Mouse (Mus musculus): ENCODE measurements around the gene Psma3. TPM values are rescaled to one million over a fixed set of nuclear protein-coding genes. Genes with fewer than 3 reads are reported as not detected.

Psma3 gene
- polyA plus RNA-seq, 1 experiment, result 421 TPM

DNA sequence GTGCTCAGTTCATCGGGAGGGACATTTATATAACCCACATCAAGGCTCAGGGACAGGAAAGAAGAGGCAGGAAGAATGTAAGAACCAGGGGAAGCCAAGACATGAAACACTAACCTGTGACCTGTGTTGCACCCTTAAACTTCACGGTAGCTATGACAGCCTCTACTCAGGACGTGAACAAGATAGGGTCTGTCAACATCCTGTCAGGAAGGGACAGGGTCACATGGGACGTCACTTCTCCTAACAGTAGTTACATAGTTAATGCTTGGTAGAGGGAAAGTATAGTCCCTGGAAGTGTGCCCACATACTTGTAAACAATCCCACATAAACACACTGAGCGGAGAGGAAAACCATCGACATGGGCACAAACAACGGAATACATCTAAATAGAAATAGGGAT is 32.5 kb downstream of the Psma3 start:
- H3K9me3 ChIP-seq (replicated peaks; ENCODE audit: control insufficient read depth, insufficient read depth, low read length, poor library complexity, severe bottlenecking), result no peaks in the 10 kb centered on the region
- no peak overlapping the region for H3K27ac ChIP-seq (ENCODE audit: insufficient read depth, low read length)
- peaks cover 55% of the 10 kb centered on the region for H3K36me3 ChIP-seq (ENCODE audit: control insufficient read depth, insufficient read depth, low read length, poor library complexity, severe bottlenecking)
- H3K27me3 ChIP-seq (ENCODE audit: control insufficient read depth, insufficient read depth, low read length, poor library complexity, severe bottlenecking), result no peaks in the 10 kb centered on the region
- TF ChIP-seq EP300 (IDR thresholded peaks at IDR 0.05; ENCODE audit: insufficient read depth, low read depth, low read length) (no peak), POLR2A (IDR thresholded peaks at IDR 0.05; ENCODE audit: insufficient read depth, low read length) (no peak), CTCF (IDR thresholded peaks at IDR 0.05; ENCODE audit: low read depth, low read length) (no peak)
- H3K4me3 ChIP-seq (ENCODE audit: low read depth, low read length), result no peak overlapping the region
- peaks cover 2% of the 10 kb centered on the region for H3K4me1 ChIP-seq (ENCODE audit: control insufficient read depth, insufficient read depth, low read length)
- no peak overlapping the region for H3K9ac ChIP-seq (ENCODE audit: low read depth, poor library complexity, severe bottlenecking)

GRCm38 (mm10) chr12:71009769-71010168 is 35.3 kb downstream of the Psma3 start:
- TF ChIP-seq POLR2A (IDR thresholded peaks at IDR 0.05; ENCODE audit: insufficient read depth, low read length) (no peak), CTCF (IDR thresholded peaks at IDR 0.05; ENCODE audit: low read depth, low read length) (no peak), EP300 (IDR thresholded peaks at IDR 0.05; ENCODE audit: insufficient read depth, low read depth, low read length) (no peak)
- H3K4me1 ChIP-seq (ENCODE audit: control insufficient read depth, insufficient read depth, low read length), result no peaks in the 10 kb centered on the region
- H3K27ac ChIP-seq (ENCODE audit: insufficient read depth, low read length), result no peak overlapping the region
- H3K27me3 ChIP-seq (ENCODE audit: control insufficient read depth, insufficient read depth, low read length, poor library complexity, severe bottlenecking), result no peaks in the 10 kb centered on the region
- no peak overlapping the region for H3K9ac ChIP-seq (ENCODE audit: low read depth, poor library complexity, severe bottlenecking)
- H3K4me3 ChIP-seq (ENCODE audit: low read depth, low read length), result no peak overlapping the region
- H3K36me3 ChIP-seq (ENCODE audit: control insufficient read depth, insufficient read depth, low read length, poor library complexity, severe bottlenecking), result peaks cover 58% of the 10 kb centered on the region
- H3K9me3 ChIP-seq (replicated peaks; ENCODE audit: control insufficient read depth, insufficient read depth, low read length, poor library complexity, severe bottlenecking), result no peaks in the 10 kb centered on the region

DNA sequence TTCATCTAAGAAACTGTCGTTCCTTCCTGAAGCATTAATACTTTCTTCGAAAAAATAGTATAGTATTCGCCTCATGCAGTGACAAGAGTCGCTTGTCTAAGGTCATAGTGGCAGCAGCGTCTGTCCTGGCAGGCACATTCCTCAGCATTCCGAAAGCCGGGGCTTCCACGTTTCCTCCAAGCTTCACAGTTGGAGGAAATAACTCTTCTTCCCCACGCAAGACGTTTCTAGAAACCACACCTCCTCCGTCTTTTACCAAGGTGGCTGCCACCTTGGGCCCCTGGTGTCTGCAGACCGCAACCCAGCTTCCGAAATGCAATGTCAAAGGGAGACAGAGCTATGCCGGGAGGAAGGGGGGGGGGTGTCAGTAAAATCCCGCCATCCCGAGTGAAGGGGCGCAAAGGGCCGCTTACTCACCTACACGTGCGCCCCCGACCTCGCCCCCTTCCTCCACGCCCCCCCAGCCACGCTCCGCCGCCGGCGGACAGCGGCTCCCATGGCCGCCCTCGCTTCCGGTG is 40.5 kb downstream of the Psma3 start:
- Histone ChIP-seq H3K27me3 (ENCODE audit: control insufficient read depth, insufficient read depth, low read length, poor library complexity, severe bottlenecking) (no peaks in the 10 kb centered on the region), H3K27ac (ENCODE audit: insufficient read depth, low read length) (peak overlapping the region; percentile 81), H3K36me3 (ENCODE audit: control insufficient read depth, insufficient read depth, low read length, poor library complexity, severe bottlenecking) (peaks cover 25% of the 10 kb centered on the region), H3K4me3 (ENCODE audit: low read depth, low read length) (peak overlapping the region; percentile 80), H3K9me3 (replicated peaks; ENCODE audit: control insufficient read depth, insufficient read depth, low read length, poor library complexity, severe bottlenecking) (no peaks in the 10 kb centered on the region), H3K9ac (ENCODE audit: low read depth, poor library complexity, severe bottlenecking) (peak overlapping the region; percentile 53), H3K4me1 (ENCODE audit: control insufficient read depth, insufficient read depth, low read length) (no peaks in the 10 kb centered on the region)
- TF ChIP-seq EP300 (IDR thresholded peaks at IDR 0.05; ENCODE audit: insufficient read depth, low read depth, low read length) (no peak), POLR2A (IDR thresholded peaks at IDR 0.05; ENCODE audit: insufficient read depth, low read length) (no peak), CTCF (IDR thresholded peaks at IDR 0.05; ENCODE audit: low read depth, low read length) (no peak)

- H3K27me3 ChIP-seq (ENCODE audit: control insufficient read depth, insufficient read depth, low read length, poor library complexity, severe bottlenecking), result no peaks in the 10 kb centered on the region
- H3K9me3 ChIP-seq (replicated peaks; ENCODE audit: control insufficient read depth, insufficient read depth, low read length, poor library complexity, severe bottlenecking), result no peaks in the 10 kb centered on the region
- H3K4me1 ChIP-seq (ENCODE audit: control insufficient read depth, insufficient read depth, low read length), result no peaks in the 10 kb centered on the region
- H3K4me3 ChIP-seq (ENCODE audit: low read depth, low read length), result peak within 1 kb of the TSS; percentile 80
- peaks cover 23% of the 10 kb centered on the region for H3K36me3 ChIP-seq (ENCODE audit: control insufficient read depth, insufficient read depth, low read length, poor library complexity, severe bottlenecking)
- H3K9ac ChIP-seq (ENCODE audit: low read depth, poor library complexity, severe bottlenecking), result peak within 1 kb of the TSS; percentile 97
- TF ChIP-seq EP300 (IDR thresholded peaks at IDR 0.05; ENCODE audit: insufficient read depth, low read depth, low read length) (no peak), POLR2A (IDR thresholded peaks at IDR 0.05; ENCODE audit: insufficient read depth, low read length) (peak; percentile 77)
- peak within 1 kb of the TSS; percentile 81 for H3K27ac ChIP-seq (ENCODE audit: insufficient read depth, low read length)
Observed at GRCm38 (mm10) chr12:71015363-71016210, 41.2 kb downstream of the Psma3 start, which contains the start of gene Arid4a. Gene Arid4a, plus strand, starts transcription at chr12:71015990.

- Histone ChIP-seq H3K36me3 (ENCODE audit: control insufficient read depth, insufficient read depth, low read length, poor library complexity, severe bottlenecking) (peaks cover 23% of the 10 kb centered on the region), H3K9ac (ENCODE audit: low read depth, poor library complexity, severe bottlenecking) (peak overlapping the region; percentile 97), H3K27ac (ENCODE audit: insufficient read depth, low read length) (peak overlapping the region; percentile 81), H3K4me3 (ENCODE audit: low read depth, low read length) (peak overlapping the region; percentile 77), H3K27me3 (ENCODE audit: control insufficient read depth, insufficient read depth, low read length, poor library complexity, severe bottlenecking) (no peaks in the 10 kb centered on the region), H3K4me1 (ENCODE audit: control insufficient read depth, insufficient read depth, low read length) (no peaks in the 10 kb centered on the region), H3K9me3 (replicated peaks; ENCODE audit: control insufficient read depth, insufficient read depth, low read length, poor library complexity, severe bottlenecking) (no peaks in the 10 kb centered on the region)
- TF ChIP-seq CTCF (IDR thresholded peaks at IDR 0.05; ENCODE audit: low read depth, low read length) (no peak), POLR2A (IDR thresholded peaks at IDR 0.05; ENCODE audit: insufficient read depth, low read length) (no peak), EP300 (IDR thresholded peaks at IDR 0.05; ENCODE audit: insufficient read depth, low read depth, low read length) (no peak)
Observed at GRCm38 (mm10) chr12:71016211-71016502, 41.7 kb downstream of the Psma3 start.

Data from ES-Bruce4 (cell line).